Mouse (Mus musculus) Patski (cell line): ENCODE data around the gene Rbbp5. TPM values are rescaled to one million over a fixed set of nuclear protein-coding genes. Genes with fewer than 3 reads are reported as not detected.

Experiments
- ATAC-seq: fragments of 100-300 bp; one replicate; pipeline ENCODE4 v1.8.0; 2021
- CTCF ChIA-PET: fragments of 350-600 bp; sonication (Branson Sonifier 250); formaldehyde crosslinking; loops from one replicate; lab custom pipeline; 2022; ENCODE audit warnings: inconsistent platforms; lab: Charles Lee
- POLR2A ChIA-PET: fragments of 350-600 bp; sonication (Branson Sonifier 250); formaldehyde crosslinking; loops from one replicate; lab custom pipeline; 2022; ENCODE audit warnings: antibody characterized with exemption, inconsistent platforms; lab: Charles Lee
- DNase-seq: peaks from one replicate; pipeline ENCODE4 v3.0.0-alpha.2; 2011; ENCODE audit warnings: low read depth, low spot score
- H3K27me3 ChIP-seq: fragments of 371-371 bp; one replicate; pipeline ENCODE4 v1.5.1; 2021
- CTCF ChIP-seq: fragments of 100-300 bp; IDR thresholded peaks from one replicate; pipeline ENCODE4 v1.5.1; 2021
- in situ Hi-C: fragments of 300-500 bp; cut with MboI; formaldehyde crosslinking; loops from 3 replicates; pipeline ENCODE4 v1.11.1; 2018; ENCODE audit warnings: low pct_unique_long_range_greater_than_20kb, mixed read lengths
- polyA plus RNA-seq: library from polyadenylated mRNA; unstranded; gene quantifications from one replicate; pipeline ENCODE4 v1.2.3, GENCODE M21; 2021

Rbbp5 gene
- polyA plus RNA-seq, 1 experiment from 2014 or later, result 41.0 TPM

DNA sequence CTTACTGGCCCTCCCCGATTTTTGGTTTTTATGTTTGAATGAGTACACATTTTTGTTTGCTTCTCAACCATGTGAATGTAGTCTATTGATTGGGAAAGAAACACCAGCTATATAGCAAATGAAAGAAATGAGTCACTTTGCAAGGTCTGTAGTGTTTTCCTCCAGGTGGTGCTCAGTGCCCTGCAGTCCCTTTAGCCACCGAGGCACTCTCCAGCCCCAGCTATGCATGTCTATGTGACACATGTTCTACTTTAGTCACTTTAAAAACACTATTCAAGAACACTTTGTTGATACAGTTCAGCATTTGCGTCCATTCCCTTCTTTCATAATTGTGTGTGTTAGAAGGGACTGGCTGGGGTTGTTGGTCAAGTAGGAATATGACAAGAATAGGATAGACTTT, 6.1 kb downstream of the Rbbp5 start:
- in situ Hi-C loops, result loop anchor here (10.0 kb wide), 1 partner anchor 118 kb away; no protein-coding TSS in a partner anchor
- CTCF ChIA-PET, result no interaction called here
- ATAC-seq (no peak), DNase-seq (no peak)
- POLR2A ChIA-PET, result no interaction called here
- no peaks in the 10 kb centered on the region for H3K27me3 ChIP-seq
- no peak for TF ChIP-seq CTCF

GRCm38 (mm10) chr1:132483759-132484158, 6.6 kb downstream of the Rbbp5 start:
- TF ChIP-seq CTCF, result no peak
- H3K27me3 ChIP-seq, result no peaks in the 10 kb centered on the region
- CTCF ChIA-PET, result no interaction called here
- no peak for ATAC-seq
- POLR2A ChIA-PET, result interaction anchor here (0.7 kb wide), 1 partner anchor 92 kb away, joined by 3 read pairs; no protein-coding TSS in a partner anchor
- in situ Hi-C loops, result loop anchor here (10.0 kb wide), 1 partner anchor 119 kb away; no protein-coding TSS in a partner anchor
- DNase-seq, result no peak

GRCm38 (mm10) chr1:132500535-132500934, 23.4 kb downstream of the Rbbp5 start:
- POLR2A ChIA-PET, result no interaction called here
- CTCF ChIA-PET, result interaction anchor here (0.6 to 1.8 kb wide), 3 partner anchors 8 to 30 kb away, joined by 3 to 6 read pairs (median 3); no protein-coding TSS in a partner anchor
- in situ Hi-C loops, result no loop called here

DNA sequence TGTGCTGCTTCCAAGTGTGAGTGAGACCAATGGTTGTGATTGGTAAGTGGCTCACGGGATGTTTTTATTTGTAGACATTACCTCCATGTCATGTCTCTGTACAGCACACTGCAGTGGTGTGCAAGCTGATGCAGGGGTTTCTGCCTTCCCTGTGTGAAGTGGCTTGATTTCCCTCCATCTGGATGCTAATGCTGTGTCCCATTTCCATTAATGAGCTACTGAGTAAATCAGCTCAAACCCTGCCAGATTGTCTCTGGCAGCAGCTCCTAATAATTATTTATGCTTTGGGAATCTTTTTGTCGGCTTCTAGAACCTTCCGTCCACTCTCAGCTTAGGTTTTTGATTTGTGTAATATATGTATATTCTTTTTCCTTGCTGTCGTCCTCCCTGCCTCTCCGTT, 28.0 kb downstream of the Rbbp5 start:
- POLR2A ChIA-PET, result no interaction called here
- ATAC-seq, result no peak
- in situ Hi-C loops, result no loop called here

More at GRCm38 (mm10) chr1:132500535-132500934, 23.4 kb downstream of the Rbbp5 start:
- H3K27me3 ChIP-seq, result no peaks in the 10 kb centered on the region
- no peak for DNase-seq
- no peak for TF ChIP-seq CTCF
- no peak for ATAC-seq

GRCm38 (mm10) chr1:132506058-132506457, 28.9 kb downstream of the Rbbp5 start, which contains the start of gene Tmem81:
TSS of gene Tmem81 (plus strand) at chr1:132506230.
- DNase-seq (no peak), ATAC-seq (no peak)
- ChIA-PET POLR2A (interaction anchor here (1.2 kb wide), 1 partner anchor 10 kb away, joined by 3 read pairs; no protein-coding TSS in a partner anchor), CTCF (interaction anchor here (1.1 to 1.4 kb wide), 2 partner anchors 20 to 25 kb away, joined by 3 read pairs; no protein-coding TSS in a partner anchor)
- no peak for TF ChIP-seq CTCF
- no peaks in the 10 kb centered on the region for H3K27me3 ChIP-seq
- in situ Hi-C loops, result no loop called here

More for the DNA sequence above, 28.0 kb downstream of the Rbbp5 start:
- no peak for DNase-seq
- CTCF ChIA-PET, result interaction anchor here (1.4 kb wide), 1 partner anchor 24 kb away, joined by 3 read pairs; no protein-coding TSS in a partner anchor
- no peak for TF ChIP-seq CTCF
- no peaks in the 10 kb centered on the region for H3K27me3 ChIP-seq

GRCm38 (mm10) chr1:132506656-132507055, 29.5 kb downstream of the Rbbp5 start:
- no peaks in the 10 kb centered on the region for H3K27me3 ChIP-seq
- ATAC-seq (no peak), DNase-seq (no peak)
- CTCF ChIA-PET, result interaction anchor here (1.1 to 2.3 kb wide), 4 partner anchors 9 to 88 kb away, joined by 3 to 6 read pairs (median 3); no protein-coding TSS in a partner anchor
- in situ Hi-C loops, result no loop called here
- POLR2A ChIA-PET, result interaction anchor here (1.2 kb wide), 1 partner anchor 11 kb away, joined by 3 read pairs; no protein-coding TSS in a partner anchor
- TF ChIP-seq CTCF, result no peak

DNA sequence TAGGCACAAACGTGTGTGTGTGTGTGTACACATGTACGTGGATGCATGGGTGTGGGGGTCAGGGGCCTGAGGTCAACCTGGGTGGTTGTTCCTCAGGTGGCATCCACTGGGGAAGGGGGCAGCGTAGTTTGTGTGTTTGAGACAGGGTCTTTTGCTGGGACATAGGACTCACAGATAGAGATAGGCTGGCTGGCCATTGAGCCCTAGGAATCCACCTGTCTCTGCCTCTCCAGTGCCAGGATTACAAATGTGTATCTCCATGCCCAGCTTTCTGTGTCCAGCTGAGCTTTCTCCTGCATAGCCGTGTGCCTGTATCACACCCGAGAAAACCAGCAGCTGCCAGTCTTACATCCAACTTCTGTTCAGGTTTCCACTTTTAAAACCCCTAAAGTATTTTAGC, 32.6 kb downstream of the Rbbp5 start:
- H3K27me3 ChIP-seq, result no peaks in the 10 kb centered on the region
- POLR2A ChIA-PET, result no interaction called here
- in situ Hi-C loops, result no loop called here
- no peak for TF ChIP-seq CTCF
- ATAC-seq (no peak), DNase-seq (no peak)
- CTCF ChIA-PET, result interaction anchor here (1.2 kb wide), 1 partner anchor 13 kb away, joined by 5 read pairs; no protein-coding TSS in a partner anchor

DNA sequence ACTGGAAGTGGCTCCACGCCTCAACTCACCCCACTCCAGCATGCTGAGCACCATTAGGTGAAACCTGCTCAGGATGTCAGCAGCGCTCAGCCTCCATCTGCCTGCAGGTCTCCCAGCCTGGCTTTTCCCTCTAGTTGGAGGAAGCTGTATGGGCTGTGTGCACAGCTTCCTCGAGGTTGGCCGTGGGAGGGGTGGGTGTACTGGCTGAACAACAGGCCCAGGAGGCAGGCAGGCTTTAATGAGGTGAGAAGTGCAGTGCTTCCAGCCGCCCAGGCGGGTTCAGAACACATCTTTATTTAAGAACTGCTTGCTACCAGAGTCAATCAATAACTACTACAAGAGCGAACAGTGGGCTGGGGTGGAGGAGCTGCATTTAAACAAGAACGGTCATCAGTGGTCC, 34.4 kb downstream of the Rbbp5 start:
- DNase-seq, result no peak
- no peak for ATAC-seq
- in situ Hi-C loops, result no loop called here

DNA sequence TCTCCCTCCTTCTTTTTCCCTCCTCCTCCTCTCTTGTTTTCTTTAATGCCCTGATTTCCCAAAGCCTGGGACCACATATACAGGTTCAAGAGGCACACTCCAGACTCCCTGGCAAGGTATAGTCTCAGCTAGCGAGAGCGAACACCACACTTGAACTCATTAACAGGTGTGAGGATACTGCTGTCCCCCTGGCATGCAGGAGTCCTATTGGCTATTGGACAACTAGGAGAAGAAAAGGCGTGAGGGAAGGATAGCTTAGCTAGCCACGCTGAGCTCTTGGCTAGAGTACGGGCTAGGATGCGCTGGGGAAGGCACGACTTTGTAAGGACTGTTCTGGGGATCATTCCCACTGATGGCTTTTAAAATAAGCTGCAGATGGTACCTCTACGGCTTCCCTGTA, 34.9 kb downstream of the Rbbp5 start:
- in situ Hi-C loops, result no loop called here
- ChIA-PET POLR2A (interaction anchor here (0.7 kb wide), 1 partner anchor 431 kb away, joined by 5 read pairs; no protein-coding TSS in a partner anchor), CTCF (interaction anchor here (0.6 to 1.9 kb wide), 2 partner anchors 12 to 14 kb away, joined by 3 to 6 read pairs; no protein-coding TSS in a partner anchor)
- ATAC-seq (no peak), DNase-seq (no peak)
- TF ChIP-seq CTCF, result no peak
- no peaks in the 10 kb centered on the region for H3K27me3 ChIP-seq

More for the DNA sequence above, 34.4 kb downstream of the Rbbp5 start:
- H3K27me3 ChIP-seq, result no peaks in the 10 kb centered on the region
- ChIA-PET CTCF (interaction anchor here (0.6 to 1.9 kb wide), 2 partner anchors 13 to 14 kb away, joined by 3 to 6 read pairs; no protein-coding TSS in a partner anchor), POLR2A (no interaction called here)
- no peak for TF ChIP-seq CTCF

DNA sequence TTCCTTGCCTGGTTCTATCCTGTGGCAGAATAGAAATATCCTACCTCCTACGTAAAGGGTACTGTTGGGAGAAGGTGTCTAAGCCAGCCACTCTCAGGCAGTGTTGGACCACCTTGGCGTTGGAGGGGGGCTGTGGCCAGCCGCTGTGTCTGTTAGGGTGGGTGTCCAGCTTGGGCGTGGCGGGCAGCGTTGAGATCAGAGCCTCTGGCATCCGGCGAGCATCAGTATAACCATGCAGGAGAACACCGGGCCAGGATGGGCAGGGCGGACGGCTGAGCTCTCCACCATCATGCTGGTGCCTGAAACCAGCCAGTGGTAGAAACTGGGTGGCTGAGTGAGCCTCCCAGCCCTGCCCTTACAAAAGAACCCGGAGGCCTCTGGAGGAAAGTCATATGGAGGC, 38.2 kb downstream of the Rbbp5 start:
- peaks cover 8% of the 10 kb centered on the region for H3K27me3 ChIP-seq
- in situ Hi-C loops, result no loop called here
- ChIA-PET CTCF (no interaction called here), POLR2A (no interaction called here)
- TF ChIP-seq CTCF, result no peak
- DNase-seq (no peak), ATAC-seq (no peak)

- TF ChIP-seq CTCF, result no peak
- ChIA-PET CTCF (interaction anchor here (1.4 kb wide), 1 partner anchor 9 kb away, joined by 3 read pairs; no protein-coding TSS in a partner anchor), POLR2A (no interaction called here)
- H3K27me3 ChIP-seq, result peaks cover 8% of the 10 kb centered on the region
- in situ Hi-C loops, result no loop called here
- no peak for ATAC-seq
- no peak for DNase-seq
Observed at GRCm38 (mm10) chr1:132516776-132517175, 39.6 kb downstream of the Rbbp5 start.
